Mouse (Mus musculus) bone marrow macrophage, adult 2 months (primary cell): ENCODE results near the gene A830031A19Rik.

Experiments
- CTCF ChIP-seq: IDR thresholded peaks from 2 replicates; pipeline ENCODE4 v1.5.1; 2012; ENCODE audit warnings: low read depth, mild to moderate bottlenecking, low read length, moderate library complexity
- POLR2A ChIP-seq: IDR thresholded peaks from 2 replicates; pipeline ENCODE4 v1.6.1; 2012; ENCODE audit warnings: mild to moderate bottlenecking, low read depth, low read length, borderline replicate concordance

DNA sequence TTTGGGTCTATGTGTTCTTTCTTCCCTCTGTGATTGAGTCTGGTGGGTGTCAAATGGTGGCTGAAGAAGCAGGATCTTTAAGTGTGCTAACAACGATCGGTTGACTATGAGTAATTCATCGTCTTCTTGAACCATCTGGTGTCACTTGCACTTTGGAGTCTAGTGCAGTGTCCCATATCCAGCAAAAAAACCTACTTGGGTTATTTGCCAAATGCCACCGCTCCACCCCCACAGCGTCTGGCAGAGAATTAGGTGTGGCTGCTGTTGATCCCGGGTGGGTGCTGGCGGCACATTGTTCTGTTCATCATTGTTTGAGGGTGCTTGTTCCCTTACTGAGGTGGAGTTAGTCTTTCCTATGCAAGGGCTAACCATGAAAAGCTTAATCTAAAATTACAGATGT is 48.0 kb upstream of the A830031A19Rik start:
- no peak for TF ChIP-seq CTCF
- no peak for TF ChIP-seq POLR2A
